Mouse (Mus musculus): Measurements from ENCODE around the gene Kcnq1. TPM values are rescaled to one million over a fixed set of nuclear protein-coding genes. Genes with fewer than 3 reads are reported as not detected.

Kcnq1 gene
- polyA plus RNA-seq, 1 experiment from 2014 or later = 7.9 TPM

- H3K27ac ChIP-seq = peak overlapping the region; percentile 56
- peak; percentile 16 for ATAC-seq
- 31% methylated on average over 94 of the region's 100 CpGs for WGBS
- H3K4me3 ChIP-seq (replicated peaks) = peak overlapping the region; percentile 52
- H3K9ac ChIP-seq = peak overlapping the region; percentile 67
- H3K36me3 ChIP-seq = no peaks in the 10 kb centered on the region
- H3K4me1 ChIP-seq (replicated peaks) = peaks cover 6% of the 10 kb centered on the region; the same call in 1 of the 2 replicates
- H3K9me3 ChIP-seq = peaks cover 17% of the 10 kb centered on the region; the same call in 1 of the 2 replicates
- peak overlapping the region; percentile 65 for H3K4me2 ChIP-seq (replicated peaks)
- no peaks in the 10 kb centered on the region for H3K27me3 ChIP-seq (replicated peaks)
Observed at GRCm38 (mm10) chr7:143459332-143460211, 353.4 kb downstream of the Kcnq1 start.

- Histone ChIP-seq H3K27me3 (replicated peaks) (no peaks in the 10 kb centered on the region), H3K9ac (peak overlapping the region; percentile 67), H3K4me3 (replicated peaks) (peak overlapping the region; percentile 52), H3K9me3 (peaks cover 17% of the 10 kb centered on the region; the same call in 1 of the 2 replicates), H3K4me1 (replicated peaks) (peaks cover 10% of the 10 kb centered on the region; the same call in 1 of the 2 replicates), H3K4me2 (replicated peaks) (peak overlapping the region; percentile 65), H3K36me3 (no peaks in the 10 kb centered on the region), H3K27ac (peak overlapping the region; percentile 56)
- WGBS = 41% methylated on average over 60 of the region's 60 CpGs
- 0 out of 2 replicates have a peak, but pooled peaks have one; percentile 0 for ATAC-seq
Observed at GRCm38 (mm10) chr7:143460217-143460834, 354.2 kb downstream of the Kcnq1 start.

GRCm38 (mm10) chr7:143460874-143461273 lies 354.7 kb downstream of the Kcnq1 start, which contains the start of gene Cdkn1c:
TSS of gene Cdkn1c (minus strand) at chr7:143461050.
- H3K36me3 ChIP-seq = no peaks in the 10 kb centered on the region
- H3K27me3 ChIP-seq (replicated peaks) = no peaks in the 10 kb centered on the region
- peaks cover 12% of the 10 kb centered on the region; the same call in 1 of the 2 replicates for H3K4me1 ChIP-seq (replicated peaks)
- peak; percentile 87 for ATAC-seq
- peak within 1 kb of the TSS; percentile 56 for H3K27ac ChIP-seq
- 31% methylated on average over 48 of the region's 48 CpGs for WGBS
- peak within 1 kb of the TSS; percentile 52 for H3K4me3 ChIP-seq (replicated peaks)
- peaks cover 17% of the 10 kb centered on the region; the same call in 1 of the 2 replicates for H3K9me3 ChIP-seq
- H3K9ac ChIP-seq = peak within 1 kb of the TSS; percentile 67
- peak within 1 kb of the TSS; percentile 65 for H3K4me2 ChIP-seq (replicated peaks)

- no peaks in the 10 kb centered on the region for H3K27me3 ChIP-seq (replicated peaks)
- H3K4me2 ChIP-seq (replicated peaks) = peak overlapping the region; percentile 65
- H3K4me3 ChIP-seq (replicated peaks) = peak overlapping the region; percentile 52
- no peaks in the 10 kb centered on the region for H3K36me3 ChIP-seq
- 0 out of 2 replicates have a peak overlapping the region, but pooled peaks have one; percentile 21 for H3K9ac ChIP-seq
- H3K27ac ChIP-seq = peak overlapping the region; percentile 33; the same call in 1 of the 2 replicates
- 35% methylated on average over 25 of the region's 32 CpGs for WGBS
- H3K9me3 ChIP-seq = peaks cover 17% of the 10 kb centered on the region; the same call in 1 of the 2 replicates
- H3K4me1 ChIP-seq (replicated peaks) = peaks cover 16% of the 10 kb centered on the region; the same call in 1 of the 2 replicates
- peak; percentile 41 for ATAC-seq
Observed at GRCm38 (mm10) chr7:143461294-143461870, 355.2 kb downstream of the Kcnq1 start.

- H3K27ac ChIP-seq = peak overlapping the region; percentile 33; the same call in 1 of the 2 replicates
- ATAC-seq = no peak
- H3K27me3 ChIP-seq (replicated peaks) = no peaks in the 10 kb centered on the region
- H3K4me3 ChIP-seq (replicated peaks) = no peak overlapping the region; the same call in 1 of the 2 replicates
- WGBS = 44% methylated on average over 11 of the region's 11 CpGs
- H3K4me1 ChIP-seq (replicated peaks) = peaks cover 16% of the 10 kb centered on the region; the same call in 1 of the 2 replicates
- H3K9me3 ChIP-seq = peaks cover 17% of the 10 kb centered on the region; the same call in 1 of the 2 replicates
- peak overlapping the region; percentile 65; the same call in 1 of the 2 replicates for H3K4me2 ChIP-seq (replicated peaks)
- H3K9ac ChIP-seq = no peak overlapping the region
- no peaks in the 10 kb centered on the region for H3K36me3 ChIP-seq
Observed at GRCm38 (mm10) chr7:143461920-143462319, 355.8 kb downstream of the Kcnq1 start.

GRCm38 (mm10) chr7:143462516-143462915 lies 356.4 kb downstream of the Kcnq1 start:
- H3K27me3 ChIP-seq (replicated peaks) = no peaks in the 10 kb centered on the region; the same call in 1 of the 2 replicates
- no peak overlapping the region for H3K4me3 ChIP-seq (replicated peaks)
- peaks cover 16% of the 10 kb centered on the region; the same call in 1 of the 2 replicates for H3K4me1 ChIP-seq (replicated peaks)
- H3K27ac ChIP-seq = no peak overlapping the region
- H3K9me3 ChIP-seq = peaks cover 17% of the 10 kb centered on the region; the same call in 1 of the 2 replicates
- no peaks in the 10 kb centered on the region for H3K36me3 ChIP-seq
- WGBS = 80% methylated on average over 5 of the region's 5 CpGs
- ATAC-seq = no peak
- no peak overlapping the region for H3K4me2 ChIP-seq (replicated peaks)
- H3K9ac ChIP-seq = no peak overlapping the region

- H3K4me2 ChIP-seq (replicated peaks) = 0 out of 2 replicates have a peak overlapping the region, but pooled peaks have one; percentile 28
- peaks cover 17% of the 10 kb centered on the region; the same call in 1 of the 2 replicates for H3K9me3 ChIP-seq
- H3K27me3 ChIP-seq (replicated peaks) = no peaks in the 10 kb centered on the region; the same call in 1 of the 2 replicates
- H3K4me3 ChIP-seq (replicated peaks) = no peak overlapping the region
- no peak overlapping the region for H3K9ac ChIP-seq
- peaks cover 16% of the 10 kb centered on the region; the same call in 1 of the 2 replicates for H3K4me1 ChIP-seq (replicated peaks)
- 33% methylated on average over 11 of the region's 11 CpGs for WGBS
- no peak for ATAC-seq
- H3K36me3 ChIP-seq = no peaks in the 10 kb centered on the region
- peak overlapping the region; percentile 77 for H3K27ac ChIP-seq
Observed at GRCm38 (mm10) chr7:143463865-143464415, 357.8 kb downstream of the Kcnq1 start.

- H3K9ac ChIP-seq = peak overlapping the region; percentile 35
- peak overlapping the region; percentile 26 for H3K4me3 ChIP-seq (replicated peaks)
- peak; percentile 39 for ATAC-seq
- peaks cover 10% of the 10 kb centered on the region; the same call in 1 of the 2 replicates for H3K9me3 ChIP-seq
- peak overlapping the region; percentile 60 for H3K4me2 ChIP-seq (replicated peaks)
- H3K27me3 ChIP-seq (replicated peaks) = no peaks in the 10 kb centered on the region; the same call in 1 of the 2 replicates
- peak overlapping the region; percentile 77 for H3K27ac ChIP-seq
- 21% methylated on average over 56 of the region's 56 CpGs for WGBS
- no peaks in the 10 kb centered on the region for H3K36me3 ChIP-seq
- 0 out of 2 replicates have a peak, but pooled peaks cover 18% of the 10 kb centered on the region for H3K4me1 ChIP-seq (replicated peaks)
Observed at GRCm38 (mm10) chr7:143464811-143465560, 358.8 kb downstream of the Kcnq1 start.

- Histone ChIP-seq H3K4me2 (replicated peaks) (no peak overlapping the region), H3K4me3 (replicated peaks) (no peak overlapping the region), H3K36me3 (no peaks in the 10 kb centered on the region), H3K27ac (no peak overlapping the region), H3K9ac (no peak overlapping the region), H3K9me3 (no peaks in the 10 kb centered on the region), H3K27me3 (replicated peaks) (no peaks in the 10 kb centered on the region; the same call in 1 of the 2 replicates), H3K4me1 (replicated peaks) (0 out of 2 replicates have a peak, but pooled peaks cover 20% of the 10 kb centered on the region)
- WGBS = 39% methylated on average over 14 of the region's 14 CpGs
- 0 out of 2 replicates have a peak, but pooled peaks have one; percentile 15 for ATAC-seq
Observed at GRCm38 (mm10) chr7:143466099-143466677, 360.0 kb downstream of the Kcnq1 start.

- Histone ChIP-seq H3K27me3 (replicated peaks) (no peaks in the 10 kb centered on the region; the same call in 1 of the 2 replicates), H3K27ac (no peak overlapping the region), H3K36me3 (no peaks in the 10 kb centered on the region), H3K9me3 (no peaks in the 10 kb centered on the region), H3K4me3 (replicated peaks) (no peak overlapping the region), H3K9ac (no peak overlapping the region), H3K4me2 (replicated peaks) (no peak overlapping the region), H3K4me1 (replicated peaks) (0 out of 2 replicates have a peak, but pooled peaks cover 14% of the 10 kb centered on the region)
- no peak for ATAC-seq
- 21% methylated on average over 6 of the region's 6 CpGs for WGBS
Observed at GRCm38 (mm10) chr7:143467714-143468113, 361.6 kb downstream of the Kcnq1 start.
